Mouse (Mus musculus) frontal cortex, postnatal 14 days (tissue): Measurements from ENCODE around the gene Tmem184c.
A peak's percentile ranks its signal among the peaks of the same experiment; 100 is the strongest.

Experiments used
- DNase-seq, 2 experiments: peaks; one replicate each; pipeline ENCODE4 v3.0.0; 2022; ENCODE audit warnings: low spot score in 2 of 2

Gene Tmem184c

DNA sequence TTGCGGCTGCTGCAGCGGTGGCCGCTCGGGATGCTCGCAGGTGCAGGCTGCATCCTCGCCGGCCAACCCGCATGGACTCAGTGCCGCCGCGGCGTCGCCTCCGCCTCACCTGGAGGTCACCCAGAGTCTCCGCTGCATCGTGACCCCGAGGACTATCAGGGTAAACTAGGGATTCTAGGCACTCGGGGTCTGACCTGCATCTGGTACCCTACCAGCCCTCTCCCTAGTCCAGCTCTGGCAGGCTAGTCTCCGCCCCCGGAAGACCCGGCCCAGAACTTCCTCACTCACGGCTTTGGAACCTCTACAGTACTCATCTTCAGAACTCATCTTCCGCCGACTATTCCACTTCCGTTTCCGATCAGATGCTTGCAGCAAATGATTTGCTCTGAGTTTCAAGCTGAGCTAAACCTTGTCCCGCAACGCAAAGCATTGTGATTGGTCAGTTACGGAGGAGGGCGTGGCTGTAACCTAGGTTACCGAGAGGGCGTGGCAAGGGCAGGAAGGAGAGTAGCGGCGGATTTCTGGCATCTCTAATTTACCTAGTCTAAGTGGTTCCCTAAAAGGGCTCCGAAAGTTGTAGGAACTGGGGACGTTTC is at the start of gene Tmem184c:
Gene Tmem184c, minus strand, starts transcription at position 325 of the 596 bp plus-strand sequence.
- DNase-seq: peak; percentile 98 to 99

DNA sequence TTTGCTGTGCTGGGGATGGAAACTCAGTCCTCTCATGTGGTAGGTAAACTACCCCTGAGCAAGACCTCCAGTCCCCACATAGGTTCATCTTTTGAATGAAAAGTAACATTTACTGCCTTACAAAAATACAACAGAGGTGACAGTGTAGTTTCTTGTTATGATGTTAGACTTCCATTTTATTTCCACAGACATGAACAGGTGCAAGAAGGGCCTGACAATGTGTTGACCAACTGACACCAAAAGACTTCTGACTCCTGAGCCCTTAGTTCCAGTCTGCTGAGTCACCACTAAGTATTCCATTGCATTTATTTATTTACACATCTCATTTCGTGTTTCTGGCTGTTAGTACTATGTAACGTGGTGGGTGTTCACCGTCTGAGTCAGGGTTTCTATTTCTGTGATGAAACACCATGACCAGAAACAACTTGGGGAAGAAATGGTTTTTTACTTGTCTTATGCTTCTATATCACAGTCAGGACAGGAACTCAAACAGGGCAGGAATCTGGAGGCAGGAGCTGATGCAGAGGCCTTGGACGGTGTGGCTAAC is 49.1 kb upstream of the Tmem184c start:
- no peak for DNase-seq

DNA sequence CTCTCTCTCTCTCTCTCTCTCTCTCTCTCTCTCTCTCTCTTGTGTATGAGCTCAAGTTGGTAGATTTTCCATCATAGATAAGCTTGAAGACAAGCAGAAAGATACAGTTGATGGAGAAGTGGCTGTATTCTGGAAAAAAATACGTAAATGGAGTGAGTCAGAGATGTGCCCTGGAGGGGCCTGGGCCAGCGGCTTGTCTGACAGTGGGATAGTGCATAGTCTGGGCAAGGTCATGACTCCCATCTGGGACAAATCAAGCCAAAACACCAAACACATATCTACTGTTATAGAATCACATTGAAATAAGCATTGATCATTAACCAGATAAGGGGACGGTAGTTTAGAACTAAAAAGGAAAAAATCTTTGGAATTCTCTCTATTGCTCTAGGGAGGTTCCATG is 47.9 kb upstream of the Tmem184c start:
- DNase-seq: no peak

DNA sequence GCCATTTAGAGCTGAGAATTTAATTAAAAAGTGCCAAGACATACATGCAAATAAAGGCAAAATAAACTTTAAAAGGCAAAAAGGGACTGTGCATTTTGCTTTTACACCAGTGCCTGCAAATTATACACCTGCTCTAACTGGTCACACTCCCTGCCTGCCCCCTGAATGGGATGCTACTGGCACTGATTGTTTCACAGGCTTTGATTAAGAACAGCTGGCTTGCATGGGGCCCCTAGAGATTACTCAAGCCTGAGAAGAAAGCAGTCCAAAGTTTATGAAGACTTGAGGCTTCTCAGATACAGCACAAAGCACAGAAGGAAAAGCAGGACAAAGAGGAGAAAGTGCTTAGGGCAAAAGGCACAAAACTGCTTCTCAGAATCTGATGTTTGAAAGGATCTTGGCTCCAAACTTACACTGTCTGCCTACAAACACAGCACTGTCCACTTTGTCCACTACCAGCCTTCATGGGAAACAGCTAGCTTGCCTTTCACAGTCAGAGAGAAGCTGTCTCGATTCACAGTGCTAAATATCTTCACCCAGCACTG is 40.2 kb upstream of the Tmem184c start:
- DNase-seq: no peak

DNA sequence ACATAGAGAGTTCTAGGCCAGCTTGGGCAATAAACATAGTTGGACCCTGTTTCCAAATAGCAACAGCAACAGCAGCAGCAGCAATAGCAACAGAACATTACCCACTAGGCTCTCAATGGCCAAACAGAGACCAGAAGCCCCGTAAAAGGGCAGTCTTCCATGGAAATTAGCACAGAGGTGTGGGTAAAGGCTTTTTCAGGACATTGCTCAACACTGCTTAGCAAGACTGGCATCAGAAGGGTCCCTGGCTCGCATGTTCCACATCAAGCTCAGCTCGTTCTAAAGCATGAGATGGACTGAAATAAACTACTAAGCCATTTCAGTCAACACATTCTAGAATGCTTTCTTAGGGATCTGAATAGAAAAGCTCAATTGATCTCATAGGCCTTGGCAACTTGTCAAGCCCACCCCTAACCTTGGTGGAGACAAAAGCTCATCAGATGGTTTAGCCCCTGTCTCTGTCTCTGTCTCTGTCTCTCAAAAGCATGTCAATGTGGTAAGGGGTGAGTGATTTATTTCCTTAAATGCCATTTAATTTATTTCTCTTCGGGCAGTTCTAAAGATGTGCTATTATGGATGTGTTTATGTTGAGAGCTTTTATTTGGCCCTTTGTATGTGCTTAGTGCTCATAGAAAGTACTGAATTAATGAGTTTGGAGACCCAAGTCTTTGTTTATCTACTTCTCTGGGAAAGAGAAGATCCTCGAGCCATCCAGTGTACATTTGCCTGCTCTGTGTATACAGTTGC is 29.8 kb upstream of the Tmem184c start:
- DNase-seq: no peak

DNA sequence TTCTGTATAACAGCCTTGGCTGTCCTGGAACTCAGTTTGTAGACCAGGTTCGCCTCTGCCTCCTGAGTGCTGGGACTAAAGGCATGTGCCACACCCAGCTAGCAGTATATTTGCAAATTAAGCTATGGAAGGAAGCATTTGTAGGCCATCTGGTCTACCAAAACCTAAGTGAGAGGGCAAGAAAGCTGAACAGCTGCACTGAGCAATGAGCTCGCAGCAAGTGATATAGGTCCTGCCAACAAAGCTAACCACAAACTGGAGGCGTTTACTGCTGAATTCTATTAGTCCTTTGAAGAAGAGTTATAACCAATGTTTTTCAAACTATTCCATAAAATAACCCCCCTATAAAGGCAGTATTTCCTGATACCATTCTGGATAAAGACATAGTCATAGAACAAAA is 27.1 kb upstream of the Tmem184c start:
- no peak for DNase-seq

DNA sequence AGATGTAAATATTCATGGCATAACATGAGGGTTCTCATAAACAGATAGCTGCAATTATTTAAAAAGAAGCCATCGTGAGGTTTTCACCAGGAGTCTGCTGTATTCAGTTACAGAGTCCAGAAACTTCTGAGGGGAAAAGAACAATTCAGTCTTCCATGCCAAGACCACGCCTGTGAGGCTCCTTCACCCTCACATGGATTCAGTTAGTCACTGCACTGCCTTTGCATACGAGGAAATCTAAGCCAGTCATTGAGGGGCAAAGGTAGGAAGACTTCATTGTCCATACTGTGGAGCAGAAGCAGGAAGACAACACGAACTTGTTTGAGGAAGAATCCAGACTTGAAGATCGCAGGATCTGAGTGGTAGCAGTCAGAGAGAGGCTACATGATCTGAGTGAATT is 23.5 kb upstream of the Tmem184c start:
- no peak for DNase-seq

DNA sequence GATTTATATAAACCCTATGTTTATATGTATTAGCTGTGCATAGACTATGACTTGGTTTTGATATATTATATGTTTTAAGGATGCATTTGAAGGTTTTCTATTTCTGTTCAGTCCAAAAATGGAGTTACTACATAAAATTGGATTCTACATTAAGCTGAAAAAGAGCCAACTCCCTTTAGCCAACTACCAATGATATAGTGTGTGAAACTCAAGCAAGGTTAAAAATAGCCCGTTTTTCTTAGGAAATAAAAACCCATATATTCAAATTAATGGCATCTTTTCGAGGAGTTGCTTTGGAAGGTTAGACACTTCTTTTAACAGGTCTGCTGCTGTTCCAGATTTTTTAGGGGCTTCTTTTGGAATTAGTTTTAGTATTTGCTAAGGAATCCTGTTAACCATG is 22.7 kb upstream of the Tmem184c start:
- DNase-seq: no peak

DNA sequence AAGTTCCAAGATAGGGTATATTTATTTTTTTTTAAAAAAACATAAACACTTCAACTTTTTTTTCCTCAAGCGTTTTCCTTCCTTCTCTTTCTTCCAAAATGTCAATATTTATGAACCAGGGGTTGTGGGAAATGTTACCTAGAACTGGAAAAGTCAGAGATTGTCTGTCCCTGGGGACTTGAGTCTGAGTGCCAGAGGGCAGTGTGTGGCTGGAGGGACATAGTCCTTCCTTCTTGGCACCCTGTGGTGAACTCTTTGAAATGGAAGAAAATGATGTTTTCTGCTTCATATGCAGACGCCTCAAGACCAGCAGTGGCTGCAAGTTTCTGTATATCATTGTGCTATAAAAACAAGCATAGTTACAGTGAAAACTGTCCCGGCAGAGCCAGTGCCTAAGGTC is 20.2 kb upstream of the Tmem184c start:
- DNase-seq: no peak

DNA sequence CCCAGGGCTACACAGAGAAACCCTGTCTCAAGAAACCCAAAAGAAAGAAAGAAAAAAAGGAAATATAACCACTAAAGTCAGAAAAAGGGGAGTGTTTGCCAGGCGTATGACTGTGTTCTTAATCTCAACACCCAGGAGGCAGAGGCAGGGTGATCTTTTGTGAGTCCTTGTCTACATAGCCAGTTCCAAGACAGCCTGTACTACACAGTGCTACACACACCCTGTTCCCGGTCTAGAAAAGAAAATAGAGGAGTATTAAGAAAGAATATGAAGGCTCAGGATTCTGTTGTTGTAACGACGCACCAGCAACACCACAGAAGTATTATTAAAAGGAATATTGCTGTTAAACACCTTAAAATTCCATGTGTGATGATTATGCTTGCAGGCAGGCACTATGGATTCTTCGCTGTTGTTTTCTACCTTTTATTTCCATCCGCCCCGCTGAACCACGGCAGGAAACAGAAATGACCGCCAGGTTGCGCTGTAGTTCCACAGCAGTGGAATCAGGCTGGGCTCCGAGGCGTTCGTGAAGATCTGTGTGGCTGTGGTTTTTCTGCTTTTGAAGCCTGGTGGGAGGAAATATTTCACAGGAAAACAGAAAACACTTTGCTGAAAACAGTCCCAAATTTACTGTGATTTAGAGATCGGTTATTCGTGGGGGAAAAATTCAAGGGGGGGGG is 19.5 kb upstream of the Tmem184c start:
- DNase-seq: peak; percentile 37 to 86

DNA sequence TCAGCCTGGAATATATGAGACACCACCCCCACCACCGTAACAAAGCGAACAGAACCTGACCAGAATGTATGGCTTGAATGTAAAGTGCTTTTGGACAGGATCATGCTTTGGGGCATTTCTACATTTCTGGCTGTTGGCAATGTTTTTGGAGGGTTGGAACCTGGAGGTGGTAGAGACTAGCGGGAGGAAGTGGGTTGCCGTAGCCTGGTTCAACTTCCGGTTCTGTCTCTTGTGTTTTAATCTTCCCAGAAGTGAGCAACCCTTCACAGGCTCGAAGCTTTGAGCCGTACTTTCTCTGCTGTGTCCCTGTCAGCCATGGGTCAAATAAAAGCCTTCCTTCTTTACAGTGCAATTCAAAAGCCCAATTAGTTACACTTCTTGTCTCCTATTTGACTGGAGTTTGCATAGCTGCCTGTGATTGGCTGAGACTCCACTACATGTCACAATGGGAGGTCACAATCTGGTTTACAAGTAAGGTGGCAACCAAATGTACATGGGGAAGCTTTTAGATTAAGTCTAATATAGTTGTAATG is 13.2 kb upstream of the Tmem184c start:
- no peak for DNase-seq

DNA sequence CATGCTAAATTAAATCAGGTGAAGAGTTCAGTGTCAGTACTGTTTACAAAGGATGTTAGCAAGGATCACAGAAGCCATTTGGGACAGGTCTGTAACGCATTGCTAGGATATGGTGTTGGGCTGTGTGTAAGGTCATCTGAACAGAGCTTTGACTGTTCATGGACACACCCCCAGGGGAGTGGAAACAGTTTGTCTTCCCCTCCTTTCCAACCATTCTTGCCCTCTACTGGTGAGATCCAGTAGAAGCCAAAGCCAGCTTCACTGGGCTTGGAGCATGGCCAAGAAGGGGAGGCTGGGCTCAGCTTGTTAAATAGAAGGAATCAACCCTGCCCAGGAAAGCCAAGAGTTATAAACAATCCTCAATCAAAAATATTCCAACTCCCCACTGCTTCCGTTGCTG is 7.4 kb upstream of the Tmem184c start:
- no peak for DNase-seq

DNA sequence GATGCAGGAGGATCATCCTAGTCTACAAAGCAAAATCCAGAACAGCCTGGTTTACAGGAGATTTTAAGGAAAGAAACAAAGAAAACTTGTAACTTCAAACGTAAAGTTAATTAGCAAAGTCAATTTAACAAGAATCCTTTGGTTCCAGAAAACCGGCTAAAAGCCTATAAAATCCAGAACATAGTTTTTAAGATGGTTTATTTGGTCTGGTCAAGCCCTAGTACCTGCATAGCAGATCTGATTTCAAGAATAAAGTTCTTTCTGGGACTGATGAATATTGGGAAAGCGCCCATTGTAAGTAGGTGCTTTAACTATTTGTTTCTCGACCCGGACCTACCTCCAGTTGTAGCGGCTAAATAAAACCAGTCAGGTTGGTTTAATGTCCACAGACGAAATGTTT is 877 bp downstream of the Tmem184c start:
- DNase-seq: no peak

DNA sequence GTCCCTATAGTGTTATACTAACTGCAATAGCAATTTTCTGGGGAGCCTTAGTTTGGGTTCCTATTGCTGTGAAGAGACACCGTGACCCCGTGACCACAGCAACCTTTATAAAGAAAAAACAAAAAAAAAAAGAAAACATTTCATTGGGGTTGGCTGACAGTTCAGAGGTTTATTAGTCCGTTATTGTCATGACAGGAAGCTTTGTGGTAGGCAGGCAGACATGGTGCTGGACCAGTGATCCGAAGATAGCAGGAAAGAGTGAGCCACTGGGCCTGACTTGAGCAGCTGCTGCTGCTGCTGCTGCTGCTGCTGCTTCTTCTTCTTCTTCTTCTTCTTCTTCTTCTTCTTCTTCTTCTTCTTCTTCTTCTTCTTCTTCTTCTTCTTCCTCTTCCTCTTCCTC is 26.3 kb downstream of the Tmem184c start:
- no peak for DNase-seq

DNA sequence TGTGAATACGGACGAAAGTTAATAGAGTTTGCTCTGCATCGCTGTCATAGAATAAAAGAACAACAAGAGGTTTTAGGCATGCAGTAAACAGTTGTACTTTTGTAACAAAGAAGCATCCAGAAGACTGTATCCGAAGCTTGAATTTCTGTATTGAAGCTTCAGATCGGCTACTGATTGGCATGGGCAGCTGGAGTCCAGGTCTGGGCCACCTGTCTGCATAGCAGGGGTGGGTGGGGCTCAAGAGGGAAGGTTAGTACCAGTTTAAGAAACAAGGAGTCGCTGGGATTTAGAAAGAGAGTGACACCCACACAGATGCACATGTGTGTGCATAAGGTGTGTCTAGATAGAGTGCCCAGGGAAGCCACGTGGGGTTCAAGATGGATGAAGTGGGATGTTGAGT is 32.8 kb downstream of the Tmem184c start:
- DNase-seq: no peak

DNA sequence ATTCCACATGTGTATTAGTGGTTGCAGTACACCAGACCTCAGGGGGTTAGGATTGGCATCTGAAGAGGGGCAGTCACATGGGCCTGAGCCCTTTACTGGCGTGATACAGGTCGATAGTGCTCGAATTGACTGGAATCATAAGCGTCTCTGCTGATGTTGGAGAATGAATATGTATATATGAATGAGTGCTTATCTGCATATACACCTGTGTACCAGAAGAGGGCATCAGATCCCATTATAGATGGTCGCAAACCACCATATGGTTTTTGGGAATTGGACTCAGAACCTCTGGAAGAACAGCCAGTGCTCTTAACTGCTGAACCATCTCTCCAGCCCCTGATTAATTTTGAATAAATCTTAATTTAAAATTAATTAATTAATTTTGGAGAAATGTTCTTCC is 36.3 kb downstream of the Tmem184c start:
- DNase-seq: no peak

DNA sequence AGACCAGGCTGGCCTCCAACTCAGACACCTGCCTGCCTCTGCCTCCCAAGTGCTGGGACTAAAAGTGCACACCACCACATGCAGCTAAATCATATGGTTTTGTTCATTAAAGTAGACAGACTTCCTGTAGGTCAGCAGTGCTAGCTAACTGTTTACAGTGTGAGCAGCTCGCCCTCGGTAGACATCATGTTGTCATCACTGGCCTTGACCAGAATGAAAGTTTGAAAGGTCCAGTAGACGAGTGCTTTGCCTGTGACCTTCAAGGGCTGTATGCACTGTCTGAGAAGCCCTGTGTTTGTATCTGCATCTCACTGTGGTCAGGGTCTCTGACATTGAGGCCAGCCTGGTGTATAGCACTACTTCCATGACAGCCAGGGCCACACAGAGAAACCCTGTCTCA is 49.1 kb downstream of the Tmem184c start:
- DNase-seq: no peak

DNA sequence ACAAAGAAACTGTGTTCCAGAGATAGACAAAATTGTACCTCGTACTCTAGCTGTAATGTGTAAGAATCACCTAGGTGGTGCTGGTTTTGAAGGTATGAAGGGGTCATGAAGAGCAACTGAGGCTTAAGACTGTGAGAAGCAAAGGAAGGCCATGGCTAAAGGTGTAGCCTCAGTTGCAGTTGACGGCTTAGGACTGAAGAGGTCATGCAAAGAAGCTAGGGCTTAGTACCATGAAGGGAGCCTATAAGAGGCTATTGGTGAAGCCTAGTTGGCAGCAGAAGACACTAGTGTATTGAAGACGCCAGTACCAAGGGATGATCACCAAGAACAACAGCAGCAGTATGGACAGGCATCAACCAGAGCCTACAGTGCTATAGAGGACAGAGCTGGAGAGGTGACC is 58.0 kb downstream of the Tmem184c start:
- no peak for DNase-seq

DNA sequence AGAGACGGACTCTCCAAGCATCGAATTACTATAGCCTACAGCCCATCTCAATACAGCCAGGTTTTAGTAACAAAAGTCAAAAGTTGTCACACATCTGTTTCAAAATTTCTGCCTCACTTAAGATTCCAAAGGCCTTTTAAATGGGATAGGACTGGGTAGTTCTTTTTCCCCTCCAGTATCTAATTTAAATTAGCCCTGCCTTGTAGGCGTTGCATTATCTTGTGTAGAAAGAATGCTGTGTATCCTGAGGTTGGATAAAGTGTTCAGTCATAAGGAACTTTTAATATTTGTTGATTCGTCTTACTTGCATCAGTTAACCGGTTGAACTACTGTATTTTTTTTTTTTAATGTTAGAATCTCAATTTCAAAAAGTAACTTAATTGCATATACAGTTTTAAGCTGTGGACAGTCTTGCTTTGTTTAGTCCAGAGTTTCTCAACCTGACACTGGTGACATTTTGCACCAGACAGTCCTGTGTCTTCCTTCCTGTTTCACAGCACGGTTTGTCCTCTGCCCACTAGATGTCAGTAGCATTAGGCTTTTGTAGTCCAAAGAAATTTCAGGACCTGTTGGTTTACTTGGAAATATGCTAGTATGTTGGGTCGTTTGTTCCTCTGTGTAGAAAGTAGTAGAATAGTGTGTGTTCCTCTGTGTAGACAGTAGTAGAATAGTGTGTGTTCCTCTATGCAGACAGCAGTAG is 60.5 kb downstream of the Tmem184c start:
- DNase-seq: no peak

DNA sequence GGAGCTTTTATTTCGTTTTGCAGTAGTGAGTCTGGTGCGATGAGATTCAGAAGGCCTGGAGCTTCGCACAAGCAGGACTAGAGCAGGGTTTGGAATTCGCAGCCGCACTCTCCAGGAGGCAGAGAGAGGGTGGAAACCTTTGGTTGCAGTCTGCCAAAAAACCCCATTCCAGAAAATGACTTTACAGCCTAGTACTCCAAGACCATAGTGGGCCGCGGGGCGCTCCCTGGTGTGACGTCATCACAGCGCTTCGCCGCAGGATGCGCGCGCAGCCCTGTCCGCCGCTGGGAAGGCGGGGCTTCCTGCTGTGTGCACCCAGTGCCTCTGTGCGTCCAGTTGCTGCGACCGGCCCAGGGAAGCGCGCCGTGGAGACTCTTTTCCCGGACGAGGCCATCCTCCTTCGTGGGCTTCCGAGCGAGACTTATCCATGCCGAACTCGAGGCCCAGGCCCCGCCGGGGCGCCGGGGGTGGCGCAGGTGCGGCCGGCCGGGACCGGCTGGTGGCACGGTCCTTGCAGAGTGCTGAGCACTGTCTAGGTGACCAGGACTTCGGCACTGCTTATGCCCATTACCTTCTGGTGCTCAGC is 61.3 kb downstream of the Tmem184c start, which contains the start of gene Prmt9:
Gene Prmt9, plus strand, starts transcription at position 277 of the 586 bp plus-strand sequence.
- peak; percentile 85 to 92 for DNase-seq
